Mouse (Mus musculus): Measurements from ENCODE around the gene Ank3.

- TF ChIP-seq CTCF (IDR thresholded peaks at IDR 0.05; ENCODE audit: borderline replicate concordance, extremely low read depth, insufficient read depth, insufficient read length) (no peak), POLR2A (IDR thresholded peaks at IDR 0.05; ENCODE audit: borderline replicate concordance, extremely low read depth, insufficient read depth, insufficient read length, poor library complexity, severe bottlenecking) (no peak)
Observed at GRCm38 (mm10) chr10:69764402-69764801, 365.8 kb downstream of the Ank3 start.

All from brain, embryonic 14.5 days (tissue).